Mouse (Mus musculus) G1E (cell line): Measurements from ENCODE around the gene Crtac1. TPM values are rescaled to one million over a fixed set of nuclear protein-coding genes. Genes with fewer than 3 reads are reported as not detected.

Experiments
- ATAC-seq: 2 replicates; pipeline ENCODE4 v1.8.0; 2016; ENCODE audit warnings: mild to moderate bottlenecking; ENCODE audit not compliant: insufficient number of reproducible peaks, poor library complexity, low FRiP score, severe bottlenecking; ENCODE audit errors: extremely low read depth
- DNase-seq: peaks from one replicate; pipeline ENCODE4 v3.0.0; 2012; ENCODE audit warnings: low spot score
- H3K27me3 ChIP-seq: 2 replicates; pipeline ENCODE4 v1.6.1; 2012; ENCODE audit warnings: mild to moderate bottlenecking, low read length, inconsistent platforms; ENCODE audit not compliant: insufficient read depth
- H3K36me3 ChIP-seq: replicated peaks from 2 replicates; pipeline ENCODE3; 2012; ENCODE audit warnings: mild to moderate bottlenecking, inconsistent platforms
- H3K4me1 ChIP-seq: 2 replicates; pipeline ENCODE4 v1.6.1; 2012; ENCODE audit warnings: low read depth, low read length, inconsistent platforms, mixed read lengths; ENCODE audit not compliant: insufficient read depth
- H3K4me3 ChIP-seq: 2 replicates; pipeline ENCODE4 v1.5.1; 2012; ENCODE audit warnings: low read depth, mild to moderate bottlenecking, inconsistent platforms, low read length, moderate library complexity, mixed read lengths
- H3K9me3 ChIP-seq: replicated peaks from 2 replicates; pipeline ENCODE4 v1.6.1; 2012; ENCODE audit warnings: inconsistent platforms
- CTCF ChIP-seq: IDR thresholded peaks from 2 replicates; pipeline ENCODE4 v1.5.1; 2012; ENCODE audit warnings: low read depth, low read length, inconsistent platforms, mixed read lengths
- GATA1 ChIP-seq: IDR thresholded peaks from 2 replicates; pipeline ENCODE4 v1.6.1; 2012; ENCODE audit warnings: borderline replicate concordance, low read length, inconsistent platforms, mixed read lengths
- GATA2 ChIP-seq: IDR thresholded peaks from 2 replicates; pipeline ENCODE4 v1.6.1; 2012; ENCODE audit warnings: low read depth, low read length, inconsistent platforms, borderline replicate concordance
- POLR2AphosphoS5 ChIP-seq: IDR thresholded peaks from 2 replicates; pipeline ENCODE4 v1.6.1; 2012; ENCODE audit warnings: low read depth, low read length, inconsistent platforms; ENCODE audit not compliant: insufficient replicate concordance
- TAL1 ChIP-seq: conservative IDR thresholded peaks from 2 replicates; pipeline ENCODE4 v1.6.1; 2012; ENCODE audit warnings: low read depth, low read length, inconsistent platforms, mixed read lengths
- polyA plus RNA-seq: library from polyadenylated mRNA; stranded (reverse); fragments of >175 nt; gene quantifications from 2 replicates; pipeline ENCODE4 v1.2.3, GENCODE M21; 2012
- total RNA-seq, 2 experiments: library from RNA; stranded (forward) in 1 of 2; stranded (reverse) in 1 of 2; fragments of 200-1000 nt in 1 of 2; fragments of >200 nt in 1 of 2; fragmentation: Nextera tagmentation in 1 of 2; gene quantifications; 2 replicates each; pipeline ENCODE4 v1.2.3; 2014 to 2017

The Crtac1 gene
- total and polyA plus RNA-seq, 3 experiments, result not detected

GRCm38 (mm10) chr19:42430981-42431380, 602 bp downstream of the Crtac1 start:
- Histone ChIP-seq H3K4me3 (no peak overlapping the region), H3K27me3 (no peaks in the 10 kb centered on the region; the same call in 1 of the 2 replicates), H3K9me3 (peaks cover 18% of the 10 kb centered on the region), H3K36me3 (no peaks in the 10 kb centered on the region), H3K4me1 (no peaks in the 10 kb centered on the region)
- no peak for DNase-seq
- no peak for ATAC-seq
- TF ChIP-seq CTCF, result no peak
- no peak for TF ChIP-seq POLR2AphosphoS5
- TF ChIP-seq GATA2, result no peak
- TF ChIP-seq TAL1, result no peak
- no peak for TF ChIP-seq GATA1

- no peaks in the 10 kb centered on the region for H3K36me3 ChIP-seq
- no peak for ATAC-seq
- no peak for TF ChIP-seq POLR2AphosphoS5
- no peak for TF ChIP-seq TAL1
- TF ChIP-seq GATA2, result no peak
- peak; percentile 34; the same call in 1 of the 2 replicates for TF ChIP-seq CTCF
- H3K4me1 ChIP-seq, result no peaks in the 10 kb centered on the region
- H3K4me3 ChIP-seq, result no peak overlapping the region
- peaks cover 18% of the 10 kb centered on the region for H3K9me3 ChIP-seq
- DNase-seq, result no peak
- H3K27me3 ChIP-seq, result no peaks in the 10 kb centered on the region; the same call in 1 of the 2 replicates
Measured at GRCm38 (mm10) chr19:42429410-42429809, 2.2 kb downstream of the Crtac1 start.

- DNase-seq, result no peak
- Histone ChIP-seq H3K9me3 (no peaks in the 10 kb centered on the region), H3K4me3 (no peak overlapping the region), H3K27me3 (no peaks in the 10 kb centered on the region), H3K36me3 (no peaks in the 10 kb centered on the region), H3K4me1 (no peaks in the 10 kb centered on the region)
- no peak for TF ChIP-seq GATA1
- no peak for TF ChIP-seq TAL1
- TF ChIP-seq GATA2, result no peak
- ATAC-seq, result no peak
Measured at GRCm38 (mm10) chr19:42425208-42425607, 6.4 kb downstream of the Crtac1 start.

- no peaks in the 10 kb centered on the region for H3K9me3 ChIP-seq
- ATAC-seq (no peak), DNase-seq (no peak)
- H3K36me3 ChIP-seq, result no peaks in the 10 kb centered on the region
- no peaks in the 10 kb centered on the region; the same call in 1 of the 2 replicates for H3K27me3 ChIP-seq
- no peaks in the 10 kb centered on the region for H3K4me1 ChIP-seq
- TF ChIP-seq CTCF (no peak), GATA2 (no peak), TAL1 (no peak), POLR2AphosphoS5 (no peak), GATA1 (no peak)
- H3K4me3 ChIP-seq, result no peak overlapping the region
Measured at GRCm38 (mm10) chr19:42415042-42415441, 16.5 kb downstream of the Crtac1 start.

GRCm38 (mm10) chr19:42409856-42410255, 21.7 kb downstream of the Crtac1 start:
- Histone ChIP-seq H3K4me1 (no peaks in the 10 kb centered on the region), H3K36me3 (no peaks in the 10 kb centered on the region), H3K4me3 (no peak overlapping the region), H3K27me3 (peaks cover 2% of the 10 kb centered on the region; the same call in 1 of the 2 replicates), H3K9me3 (no peaks in the 10 kb centered on the region)
- ATAC-seq, result no peak
- TF ChIP-seq CTCF (no peak), GATA1 (no peak), POLR2AphosphoS5 (no peak)
- no peak for DNase-seq

- Histone ChIP-seq H3K4me3 (no peak overlapping the region), H3K4me1 (no peaks in the 10 kb centered on the region), H3K36me3 (no peaks in the 10 kb centered on the region), H3K9me3 (no peaks in the 10 kb centered on the region), H3K27me3 (peaks cover 2% of the 10 kb centered on the region; the same call in 1 of the 2 replicates)
- ATAC-seq, result no peak
- TF ChIP-seq POLR2AphosphoS5 (no peak), CTCF (no peak), GATA2 (no peak), GATA1 (no peak), TAL1 (no peak)
- DNase-seq, result no peak
Measured at GRCm38 (mm10) chr19:42409226-42409625, 22.4 kb downstream of the Crtac1 start.

- peaks cover 2% of the 10 kb centered on the region; the same call in 1 of the 2 replicates for H3K27me3 ChIP-seq
- no peak for TF ChIP-seq CTCF
- TF ChIP-seq GATA1, result no peak
- TF ChIP-seq GATA2, result no peak
- TF ChIP-seq POLR2AphosphoS5, result no peak
- TF ChIP-seq TAL1, result no peak
Measured at GRCm38 (mm10) chr19:42404364-42404763, 27.2 kb downstream of the Crtac1 start.

More at GRCm38 (mm10) chr19:42404364-42404763, 27.2 kb downstream of the Crtac1 start:
- no peak for DNase-seq
- Histone ChIP-seq H3K4me1 (no peaks in the 10 kb centered on the region), H3K9me3 (no peaks in the 10 kb centered on the region), H3K4me3 (no peak overlapping the region), H3K36me3 (no peaks in the 10 kb centered on the region)
- no peak for ATAC-seq
